Mouse (Mus musculus): ENCODE measurements at regions not wholly inside any gene's neighbourhood (a gene's known extent, or its start where the extent isn't known, plus 50 kb on each side); places are given as distances from the start of the nearest gene placed in this dataset.

DNA sequence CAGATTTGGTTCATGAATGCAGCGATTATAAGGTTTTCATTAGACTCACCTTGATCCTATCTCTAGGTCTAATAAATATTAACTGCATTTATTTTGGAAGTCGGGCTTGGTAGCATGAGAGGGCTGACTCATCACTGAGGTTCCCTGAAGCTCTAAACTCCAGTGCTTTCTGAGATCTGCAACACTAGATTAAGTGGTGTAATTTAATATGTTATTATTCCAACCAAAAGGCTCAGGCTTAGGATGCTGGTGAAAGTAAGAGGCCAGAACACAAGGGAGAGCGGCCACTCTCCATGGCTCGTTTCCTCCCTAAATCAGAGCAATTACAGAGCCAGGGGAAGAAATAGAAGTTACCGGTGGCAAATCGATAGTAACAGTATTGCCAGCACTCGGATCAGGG, 159.4 kb upstream of the Map3k1 start:
- H3K9ac ChIP-seq (ENCODE audit: low read depth, poor library complexity, severe bottlenecking) = no peak overlapping the region
- no peak overlapping the region for H3K4me3 ChIP-seq (ENCODE audit: low read depth, low read length)
- no peak overlapping the region for H3K27ac ChIP-seq (ENCODE audit: insufficient read depth, low read length)

DNA sequence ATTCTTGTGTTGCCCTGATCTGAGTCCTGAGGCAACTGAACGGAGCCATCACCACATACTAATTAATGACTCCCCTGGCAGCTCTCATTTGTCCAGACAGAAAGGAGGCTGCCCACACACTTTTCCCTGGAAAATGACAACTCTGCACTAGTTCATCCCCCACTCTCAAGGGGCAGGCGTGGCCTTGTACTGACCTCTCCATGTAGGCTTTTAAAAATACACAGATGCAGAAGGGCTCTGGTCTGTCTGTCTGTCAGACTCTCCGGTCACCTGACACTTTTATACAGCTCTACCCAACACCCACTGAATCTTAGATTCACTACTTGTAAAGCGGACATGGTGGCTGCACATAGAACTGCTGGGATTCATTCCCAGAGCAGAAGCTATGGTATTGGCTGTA, 165.5 kb upstream of the Map3k1 start:
- no peak overlapping the region for H3K9ac ChIP-seq (ENCODE audit: low read depth, poor library complexity, severe bottlenecking)
- no peak overlapping the region for H3K27ac ChIP-seq (ENCODE audit: insufficient read depth, low read length)
- no peak for TF ChIP-seq CTCF (IDR thresholded peaks at IDR 0.05; ENCODE audit: low read depth, low read length)
- no peak for TF ChIP-seq EP300 (IDR thresholded peaks at IDR 0.05; ENCODE audit: insufficient read depth, low read depth, low read length)
- no peak for TF ChIP-seq POLR2A (IDR thresholded peaks at IDR 0.05; ENCODE audit: insufficient read depth, low read length)

More for the DNA sequence above, 159.4 kb upstream of the Map3k1 start:
- Histone ChIP-seq H3K27me3 (ENCODE audit: control insufficient read depth, insufficient read depth, low read length, poor library complexity, severe bottlenecking) (no peaks in the 10 kb centered on the region; the same call in 1 of the 2 replicates), H3K4me1 (ENCODE audit: control insufficient read depth, insufficient read depth, low read length) (peaks cover 2% of the 10 kb centered on the region), H3K36me3 (ENCODE audit: control insufficient read depth, insufficient read depth, low read length, poor library complexity, severe bottlenecking) (no peaks in the 10 kb centered on the region), H3K9me3 (replicated peaks; ENCODE audit: control insufficient read depth, insufficient read depth, low read length, poor library complexity, severe bottlenecking) (no peaks in the 10 kb centered on the region)
- TF ChIP-seq CTCF (IDR thresholded peaks at IDR 0.05; ENCODE audit: low read depth, low read length) (no peak), EP300 (IDR thresholded peaks at IDR 0.05; ENCODE audit: insufficient read depth, low read depth, low read length) (no peak), POLR2A (IDR thresholded peaks at IDR 0.05; ENCODE audit: insufficient read depth, low read length) (no peak)

GRCm38 (mm10) chr13:111975549-111975948, 166.8 kb upstream of the Map3k1 start:
- no peak overlapping the region for H3K9ac ChIP-seq (ENCODE audit: low read depth, poor library complexity, severe bottlenecking)
- peaks cover 2% of the 10 kb centered on the region for H3K4me1 ChIP-seq (ENCODE audit: control insufficient read depth, insufficient read depth, low read length)
- TF ChIP-seq POLR2A (IDR thresholded peaks at IDR 0.05; ENCODE audit: insufficient read depth, low read length) (no peak), EP300 (IDR thresholded peaks at IDR 0.05; ENCODE audit: insufficient read depth, low read depth, low read length) (no peak), CTCF (IDR thresholded peaks at IDR 0.05; ENCODE audit: low read depth, low read length) (no peak)
- no peaks in the 10 kb centered on the region for H3K9me3 ChIP-seq (replicated peaks; ENCODE audit: control insufficient read depth, insufficient read depth, low read length, poor library complexity, severe bottlenecking)
- no peak overlapping the region for H3K4me3 ChIP-seq (ENCODE audit: low read depth, low read length)
- H3K27me3 ChIP-seq (ENCODE audit: control insufficient read depth, insufficient read depth, low read length, poor library complexity, severe bottlenecking) = no peaks in the 10 kb centered on the region
- H3K36me3 ChIP-seq (ENCODE audit: control insufficient read depth, insufficient read depth, low read length, poor library complexity, severe bottlenecking) = no peaks in the 10 kb centered on the region
- no peak overlapping the region for H3K27ac ChIP-seq (ENCODE audit: insufficient read depth, low read length)

More for the DNA sequence above, 165.5 kb upstream of the Map3k1 start:
- Histone ChIP-seq H3K36me3 (ENCODE audit: control insufficient read depth, insufficient read depth, low read length, poor library complexity, severe bottlenecking) (no peaks in the 10 kb centered on the region), H3K4me1 (ENCODE audit: control insufficient read depth, insufficient read depth, low read length) (no peaks in the 10 kb centered on the region), H3K27me3 (ENCODE audit: control insufficient read depth, insufficient read depth, low read length, poor library complexity, severe bottlenecking) (no peaks in the 10 kb centered on the region), H3K9me3 (replicated peaks; ENCODE audit: control insufficient read depth, insufficient read depth, low read length, poor library complexity, severe bottlenecking) (no peaks in the 10 kb centered on the region), H3K4me3 (ENCODE audit: low read depth, low read length) (no peak overlapping the region)

GRCm38 (mm10) chr13:111977769-111978674, 169.2 kb upstream of the Map3k1 start:
- H3K4me3 ChIP-seq (ENCODE audit: low read depth, low read length) = peak overlapping the region; percentile 37
- TF ChIP-seq POLR2A (IDR thresholded peaks at IDR 0.05; ENCODE audit: insufficient read depth, low read length) = no peak
- no peak for TF ChIP-seq CTCF (IDR thresholded peaks at IDR 0.05; ENCODE audit: low read depth, low read length)
- TF ChIP-seq EP300 (IDR thresholded peaks at IDR 0.05; ENCODE audit: insufficient read depth, low read depth, low read length) = no peak
- no peaks in the 10 kb centered on the region for H3K9me3 ChIP-seq (replicated peaks; ENCODE audit: control insufficient read depth, insufficient read depth, low read length, poor library complexity, severe bottlenecking)
- H3K27me3 ChIP-seq (ENCODE audit: control insufficient read depth, insufficient read depth, low read length, poor library complexity, severe bottlenecking) = no peaks in the 10 kb centered on the region
- no peaks in the 10 kb centered on the region for H3K36me3 ChIP-seq (ENCODE audit: control insufficient read depth, insufficient read depth, low read length, poor library complexity, severe bottlenecking)
- H3K9ac ChIP-seq (ENCODE audit: low read depth, poor library complexity, severe bottlenecking) = no peak overlapping the region
- H3K27ac ChIP-seq (ENCODE audit: insufficient read depth, low read length) = no peak overlapping the region
- H3K4me1 ChIP-seq (ENCODE audit: control insufficient read depth, insufficient read depth, low read length) = peaks cover 2% of the 10 kb centered on the region

DNA sequence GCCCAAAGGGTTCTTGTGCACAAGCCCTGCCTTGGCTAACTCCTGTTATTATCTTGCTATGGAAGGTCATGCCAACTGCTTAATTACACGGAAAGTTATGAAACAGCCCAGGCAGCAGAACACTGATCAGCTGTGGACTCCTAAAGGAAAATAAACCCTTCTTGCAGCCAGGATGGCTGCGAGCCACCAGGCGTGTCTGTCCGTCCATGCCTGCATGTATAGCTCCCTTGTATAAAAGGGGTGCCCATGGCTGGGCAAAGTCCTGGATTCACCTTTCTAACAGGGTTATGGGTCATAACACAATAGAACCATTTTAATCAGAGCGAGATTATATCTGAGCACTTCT, 169.9 kb upstream of the Map3k1 start:
- no peak overlapping the region for H3K27ac ChIP-seq (ENCODE audit: insufficient read depth, low read length)

More for the DNA sequence above, 169.9 kb upstream of the Map3k1 start:
- Histone ChIP-seq H3K4me1 (ENCODE audit: control insufficient read depth, insufficient read depth, low read length) (peaks cover 2% of the 10 kb centered on the region), H3K4me3 (ENCODE audit: low read depth, low read length) (no peak overlapping the region), H3K36me3 (ENCODE audit: control insufficient read depth, insufficient read depth, low read length, poor library complexity, severe bottlenecking) (no peaks in the 10 kb centered on the region), H3K27me3 (ENCODE audit: control insufficient read depth, insufficient read depth, low read length, poor library complexity, severe bottlenecking) (no peaks in the 10 kb centered on the region), H3K9ac (ENCODE audit: low read depth, poor library complexity, severe bottlenecking) (no peak overlapping the region), H3K9me3 (replicated peaks; ENCODE audit: control insufficient read depth, insufficient read depth, low read length, poor library complexity, severe bottlenecking) (no peaks in the 10 kb centered on the region)
- TF ChIP-seq CTCF (IDR thresholded peaks at IDR 0.05; ENCODE audit: low read depth, low read length) = no peak
- TF ChIP-seq POLR2A (IDR thresholded peaks at IDR 0.05; ENCODE audit: insufficient read depth, low read length) = no peak

Measured in ES-Bruce4 (cell line).